Mouse (Mus musculus) spleen, embryonic (tissue): ENCODE measurements at regions not wholly inside any gene's neighbourhood (a gene's known extent, or its start where the extent isn't known, plus 50 kb on each side); places are given as distances from the start of the nearest gene placed in this dataset.

ENCODE experiments used
- CTCF ChIA-PET: fragments of 350-600 bp; sonication (Branson Sonifier 250); formaldehyde crosslinking; loops from one replicate; lab custom pipeline; 2022; lab: Charles Lee

GRCm38 (mm10) chr12:26072180-26072579 is 342.9 kb downstream of the Rnf144a start:
- CTCF ChIA-PET, result interaction anchor here (0.6 to 1.7 kb wide), 6 partner anchors 18 to 239 kb away, joined by 3 to 9 read pairs (median 4); no protein-coding TSS in a partner anchor

- CTCF ChIA-PET, result interaction anchor here (0.6 to 1.7 kb wide), 6 partner anchors 19 to 240 kb away, joined by 3 to 9 read pairs (median 4); no protein-coding TSS in a partner anchor
Observed at GRCm38 (mm10) chr12:26071610-26072009, 343.4 kb downstream of the Rnf144a start.

- CTCF ChIA-PET, result no interaction called here
Observed at GRCm38 (mm10) chr12:26068685-26069008, 346.4 kb downstream of the Rnf144a start.

- CTCF ChIA-PET, result no interaction called here
Observed at GRCm38 (mm10) chr12:26067866-26068684, 347.0 kb downstream of the Rnf144a start.

- CTCF ChIA-PET, result no interaction called here
Observed at GRCm38 (mm10) chr12:26060378-26060777, 354.7 kb downstream of the Rnf144a start.

- CTCF ChIA-PET, result no interaction called here
Observed at GRCm38 (mm10) chr12:26059090-26059489, 356.0 kb downstream of the Rnf144a start.

- CTCF ChIA-PET, result interaction anchor here (0.6 kb wide), 1 partner anchor 964 kb away, joined by 5 read pairs; no protein-coding TSS in a partner anchor
Observed at GRCm38 (mm10) chr12:26057491-26058054, 357.5 kb downstream of the Rnf144a start.

- CTCF ChIA-PET, result no interaction called here
Observed at GRCm38 (mm10) chr12:26046991-26047390, 368.1 kb downstream of the Rnf144a start.

GRCm38 (mm10) chr12:26045321-26045720 is 369.7 kb downstream of the Rnf144a start:
- CTCF ChIA-PET, result interaction anchor here (0.7 kb wide), 1 partner anchor 117 kb away, joined by 8 read pairs; no protein-coding TSS in a partner anchor

- CTCF ChIA-PET, result no interaction called here
Observed at GRCm38 (mm10) chr12:26012951-26013350, 402.1 kb downstream of the Rnf144a start.

- CTCF ChIA-PET, result no interaction called here
Observed at GRCm38 (mm10) chr12:25994063-25994462, 421.0 kb downstream of the Rnf144a start.

GRCm38 (mm10) chr12:25991801-25992525 is 423.1 kb downstream of the Rnf144a start:
- CTCF ChIA-PET, result no interaction called here

GRCm38 (mm10) chr12:25982545-25982944 is 432.5 kb downstream of the Rnf144a start:
- CTCF ChIA-PET, result interaction anchor here (0.6 kb wide), 1 partner anchor 134 kb away, joined by 3 read pairs; no protein-coding TSS in a partner anchor

- CTCF ChIA-PET, result no interaction called here
Observed at GRCm38 (mm10) chr12:25978335-25978734, 436.7 kb downstream of the Rnf144a start.

GRCm38 (mm10) chr12:25958584-25958983 is 456.5 kb downstream of the Rnf144a start:
- CTCF ChIA-PET, result no interaction called here

- CTCF ChIA-PET, result no interaction called here
Observed at GRCm38 (mm10) chr12:25957547-25957946, 457.5 kb downstream of the Rnf144a start.

GRCm38 (mm10) chr12:25947107-25947506 is 467.9 kb downstream of the Rnf144a start:
- CTCF ChIA-PET, result no interaction called here

- CTCF ChIA-PET, result no interaction called here
Observed at GRCm38 (mm10) chr12:25946121-25946520, 468.9 kb downstream of the Rnf144a start.

GRCm38 (mm10) chr12:25938856-25939255 is 476.2 kb downstream of the Rnf144a start:
- CTCF ChIA-PET, result interaction anchor here (0.9 kb wide), 1 partner anchor 559 kb away, joined by 4 read pairs; no protein-coding TSS in a partner anchor

GRCm38 (mm10) chr12:25934946-25935345 is 480.1 kb downstream of the Rnf144a start:
- CTCF ChIA-PET, result no interaction called here

- CTCF ChIA-PET, result no interaction called here
Observed at GRCm38 (mm10) chr12:25934526-25934925, 480.5 kb downstream of the Rnf144a start.

- CTCF ChIA-PET, result no interaction called here
Observed at GRCm38 (mm10) chr12:25926367-25926766, 488.7 kb downstream of the Rnf144a start.
